Mouse (Mus musculus) erythroblast, embryonic 14.5 days (primary cell): ENCODE results near the gene Rab34. TPM values are rescaled to one million over a fixed set of nuclear protein-coding genes. Genes with fewer than 3 reads are reported as not detected.

Experiments used
- H3K27me3 ChIP-seq: 2 replicates; pipeline ENCODE4 v1.6.1; 2012; ENCODE audit warnings: inconsistent platforms; ENCODE audit not compliant: control insufficient read depth
- H3K36me3 ChIP-seq: 2 replicates; pipeline ENCODE4 v1.6.1; 2012; ENCODE audit warnings: mild to moderate bottlenecking, inconsistent platforms; ENCODE audit not compliant: control insufficient read depth
- H3K4me1 ChIP-seq: 2 replicates; pipeline ENCODE4 v1.6.1; 2012; ENCODE audit warnings: inconsistent platforms; ENCODE audit not compliant: control insufficient read depth
- H3K4me3 ChIP-seq: replicated peaks from 2 replicates; pipeline ENCODE3; 2012; ENCODE audit warnings: moderate library complexity, mild to moderate bottlenecking, inconsistent platforms
- H3K9me3 ChIP-seq: 2 replicates; pipeline ENCODE4 v1.6.1; 2012; ENCODE audit warnings: low read length, inconsistent platforms, mixed read lengths; ENCODE audit not compliant: control insufficient read depth
- GATA1 ChIP-seq: IDR thresholded peaks from 2 replicates; pipeline ENCODE4 v1.6.1; 2012; ENCODE audit warnings: low read length, inconsistent platforms, mixed read lengths
- TAL1 ChIP-seq: IDR thresholded peaks from 3 replicates; pipeline ENCODE4 v1.6.1; 2012; ENCODE audit warnings: low read length, inconsistent platforms, mixed read lengths
- polyA plus RNA-seq: library from polyadenylated mRNA; stranded (reverse); fragments of >175 nt; gene quantifications from 2 replicates; pipeline ENCODE4 v1.2.3, GENCODE M21; 2012

The Rab34 gene
- polyA plus RNA-seq, 1 experiment: 0.13 TPM

- H3K36me3 ChIP-seq: no peaks in the 10 kb centered on the region; the same call in 1 of the 2 replicates
- peaks cover 21% of the 10 kb centered on the region for H3K4me1 ChIP-seq
- peaks cover 80% of the 10 kb centered on the region for H3K27me3 ChIP-seq
- TF ChIP-seq TAL1 (no peak), GATA1 (no peak)
- peak overlapping the region; percentile 52 for H3K4me3 ChIP-seq
- H3K9me3 ChIP-seq: peaks cover 15% of the 10 kb centered on the region
These were observed 1.2 kb downstream of the Rab34 start for GRCm38 (mm10) chr11:78189234-78190040.

GRCm38 (mm10) chr11:78190041-78190440, 1.8 kb downstream of the Rab34 start:
- H3K9me3 ChIP-seq: peaks cover 15% of the 10 kb centered on the region
- H3K27me3 ChIP-seq: peaks cover 80% of the 10 kb centered on the region
- H3K36me3 ChIP-seq: no peaks in the 10 kb centered on the region; the same call in 1 of the 2 replicates
- H3K4me1 ChIP-seq: peaks cover 24% of the 10 kb centered on the region
- TF ChIP-seq TAL1: no peak
- no peak for TF ChIP-seq GATA1
- H3K4me3 ChIP-seq: no peak overlapping the region

GRCm38 (mm10) chr11:78193113-78193512, 4.9 kb downstream of the Rab34 start, which contains the start of gene Proca1:
Gene Proca1 (plus strand): TSS chr11:78193392.
- H3K36me3 ChIP-seq: no peaks in the 10 kb centered on the region; the same call in 1 of the 2 replicates
- peak within 1 kb of the TSS; percentile 65 for H3K4me3 ChIP-seq
- peaks cover 29% of the 10 kb centered on the region for H3K4me1 ChIP-seq
- TF ChIP-seq GATA1: no peak
- no peak for TF ChIP-seq TAL1
- H3K9me3 ChIP-seq: peaks cover 14% of the 10 kb centered on the region
- peaks cover 55% of the 10 kb centered on the region for H3K27me3 ChIP-seq

- Histone ChIP-seq H3K27me3 (peaks cover 40% of the 10 kb centered on the region), H3K36me3 (no peaks in the 10 kb centered on the region; the same call in 1 of the 2 replicates), H3K4me1 (peaks cover 18% of the 10 kb centered on the region), H3K4me3 (peak overlapping the region; percentile 65), H3K9me3 (no peaks in the 10 kb centered on the region; the same call in 1 of the 2 replicates)
- TF ChIP-seq GATA1: no peak
- TF ChIP-seq TAL1: no peak
These were observed 6.3 kb downstream of the Rab34 start for GRCm38 (mm10) chr11:78194411-78195100.

GRCm38 (mm10) chr11:78195101-78195863, 7.1 kb downstream of the Rab34 start:
- Histone ChIP-seq H3K4me1 (peaks cover 16% of the 10 kb centered on the region), H3K4me3 (peak overlapping the region; percentile 65), H3K9me3 (no peaks in the 10 kb centered on the region), H3K36me3 (no peaks in the 10 kb centered on the region; the same call in 1 of the 2 replicates), H3K27me3 (peaks cover 33% of the 10 kb centered on the region)
- TF ChIP-seq TAL1 (no peak), GATA1 (no peak)

GRCm38 (mm10) chr11:78202372-78202771, 14.1 kb downstream of the Rab34 start:
- H3K27me3 ChIP-seq: no peaks in the 10 kb centered on the region
- H3K4me3 ChIP-seq: no peak overlapping the region
- TF ChIP-seq GATA1 (no peak), TAL1 (no peak)
- peaks cover 39% of the 10 kb centered on the region for H3K36me3 ChIP-seq
- no peaks in the 10 kb centered on the region for H3K4me1 ChIP-seq
- no peaks in the 10 kb centered on the region for H3K9me3 ChIP-seq

GRCm38 (mm10) chr11:78204287-78204686, 16.1 kb downstream of the Rab34 start:
- TF ChIP-seq GATA1 (no peak), TAL1 (no peak)
- Histone ChIP-seq H3K9me3 (no peaks in the 10 kb centered on the region), H3K36me3 (peaks cover 59% of the 10 kb centered on the region), H3K27me3 (no peaks in the 10 kb centered on the region), H3K4me1 (no peaks in the 10 kb centered on the region), H3K4me3 (no peak overlapping the region)

GRCm38 (mm10) chr11:78205361-78206206, 17.4 kb downstream of the Rab34 start:
- TF ChIP-seq GATA1: no peak
- TF ChIP-seq TAL1: no peak
- no peak overlapping the region for H3K4me3 ChIP-seq
- H3K9me3 ChIP-seq: no peaks in the 10 kb centered on the region
- no peaks in the 10 kb centered on the region for H3K4me1 ChIP-seq
- no peaks in the 10 kb centered on the region for H3K27me3 ChIP-seq
- H3K36me3 ChIP-seq: peaks cover 72% of the 10 kb centered on the region
